Mouse (Mus musculus): ENCODE measurements at regions not wholly inside any gene's neighbourhood (a gene's known extent, or its start where the extent isn't known, plus 50 kb on each side); places are given as distances from the start of the nearest gene placed in this dataset.

DNA sequence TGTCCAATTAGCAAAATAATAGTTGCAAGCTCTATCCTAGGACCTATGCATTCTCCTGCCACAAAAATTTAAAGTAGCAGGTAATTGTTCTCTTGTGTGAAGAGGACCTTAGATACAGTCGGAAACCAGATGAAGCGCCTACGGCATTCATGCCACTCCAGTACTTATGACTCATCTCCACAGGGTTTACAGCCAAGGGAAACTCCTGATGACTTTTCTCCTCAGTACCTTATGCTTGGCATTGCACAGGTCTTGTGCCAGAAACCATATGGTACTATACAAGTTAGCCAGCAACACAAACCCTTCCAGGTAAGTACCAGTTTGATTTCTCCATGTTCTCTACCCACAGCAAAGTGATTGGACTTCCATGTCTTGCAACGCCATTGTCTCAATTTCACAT lies 606.3 kb upstream of the Dmac1 start:
- no peak for TF ChIP-seq CTCF (IDR thresholded peaks at IDR 0.05; ENCODE audit: borderline replicate concordance, extremely low read depth, insufficient read depth, insufficient read length)
- no peak for TF ChIP-seq POLR2A (IDR thresholded peaks at IDR 0.05; ENCODE audit: borderline replicate concordance, extremely low read depth, insufficient read depth, insufficient read length, poor library complexity, severe bottlenecking)
